Mouse (Mus musculus) E14TG2a.4 (cell line): ENCODE measurements around the gene Gm11042.

Source experiments
- H3K27me3 ChIP-seq: 2 replicates; pipeline ENCODE4 v1.6.1; 2014; ENCODE audit warnings: low read length, control low read depth; ENCODE audit not compliant: insufficient read depth
- H3K36me3 ChIP-seq: 2 replicates; pipeline ENCODE4 v1.6.1; 2014; ENCODE audit warnings: low read length, control low read depth; ENCODE audit not compliant: insufficient read depth
- H3K4me1 ChIP-seq: replicated peaks from 2 replicates; pipeline ENCODE4 v1.6.1; 2014; ENCODE audit warnings: low read depth, low read length, control low read depth
- H3K4me3 ChIP-seq: replicated peaks from 2 replicates; pipeline ENCODE4 v1.5.1; 2014; ENCODE audit warnings: mild to moderate bottlenecking, low read length
- H3K9me3 ChIP-seq: 2 replicates; pipeline ENCODE4 v1.6.1; 2014; ENCODE audit warnings: low read length, control low read depth
- CTCF ChIP-seq: conservative IDR thresholded peaks from 2 replicates; pipeline ENCODE4 v1.5.1; 2014; ENCODE audit warnings: low read length
- NANOG ChIP-seq: IDR thresholded peaks from 2 replicates; pipeline ENCODE4 v1.6.1; 2014; ENCODE audit warnings: borderline replicate concordance, low read length, mixed read lengths
- POU5F1 ChIP-seq: IDR thresholded peaks from 2 replicates; pipeline ENCODE4 v1.6.1; 2014; ENCODE audit warnings: low read length, borderline replicate concordance

Gm11042 gene

DNA sequence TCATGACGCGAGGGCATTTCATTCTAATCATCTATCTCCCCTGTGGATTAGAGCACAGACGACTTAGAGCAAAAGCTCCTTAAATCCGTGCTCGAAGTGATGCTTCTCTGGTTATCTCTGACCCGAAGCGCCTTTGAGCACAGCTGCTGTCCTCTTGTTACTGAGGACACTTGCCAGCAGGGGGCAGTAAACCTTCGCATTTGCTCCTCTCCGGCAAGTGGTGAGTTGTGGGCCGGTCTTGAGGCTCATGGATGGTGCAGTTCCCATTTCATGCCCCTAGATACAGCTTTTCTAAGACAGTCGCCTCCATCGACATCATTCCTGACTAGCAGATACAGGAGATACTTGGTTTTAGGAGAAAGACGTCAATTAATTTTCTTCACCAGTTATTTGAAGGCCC, 16.8 kb upstream of the Gm11042 start:
- no peaks in the 10 kb centered on the region; the same call in 1 of the 2 replicates for H3K9me3 ChIP-seq
- H3K4me3 ChIP-seq: no peak overlapping the region
- TF ChIP-seq POU5F1: no peak
- no peak for TF ChIP-seq NANOG
- TF ChIP-seq CTCF: peak; percentile 53

DNA sequence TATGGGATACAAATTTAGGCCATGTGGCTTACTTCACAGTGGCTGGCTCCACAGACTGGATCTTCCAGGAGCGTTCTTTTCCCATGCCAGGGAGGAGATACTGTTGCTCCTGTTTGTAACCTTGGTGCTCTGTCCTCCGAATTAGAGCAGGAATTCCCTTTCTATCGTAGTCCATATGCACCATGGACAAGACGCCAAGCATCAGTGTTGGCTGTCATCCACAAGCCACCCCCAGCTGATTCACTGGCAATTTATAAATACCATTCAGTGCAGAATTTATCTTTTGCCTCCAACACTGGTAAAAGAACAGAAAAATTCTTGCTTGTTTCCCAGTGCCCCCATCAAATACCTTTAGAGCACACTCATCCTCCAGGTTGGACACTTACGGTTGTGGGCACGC, 13.6 kb upstream of the Gm11042 start:
- TF ChIP-seq CTCF: no peak
- no peak for TF ChIP-seq NANOG
- no peak for TF ChIP-seq POU5F1
- H3K9me3 ChIP-seq: no peaks in the 10 kb centered on the region; the same call in 1 of the 2 replicates
- H3K27me3 ChIP-seq: peaks cover 3% of the 10 kb centered on the region; the same call in 1 of the 2 replicates
- H3K4me3 ChIP-seq: no peak overlapping the region
- no peaks in the 10 kb centered on the region for H3K36me3 ChIP-seq
- no peaks in the 10 kb centered on the region for H3K4me1 ChIP-seq

More for the DNA sequence above, 16.8 kb upstream of the Gm11042 start:
- no peaks in the 10 kb centered on the region for H3K4me1 ChIP-seq
- H3K27me3 ChIP-seq: peaks cover 3% of the 10 kb centered on the region; the same call in 1 of the 2 replicates
- no peaks in the 10 kb centered on the region for H3K36me3 ChIP-seq

DNA sequence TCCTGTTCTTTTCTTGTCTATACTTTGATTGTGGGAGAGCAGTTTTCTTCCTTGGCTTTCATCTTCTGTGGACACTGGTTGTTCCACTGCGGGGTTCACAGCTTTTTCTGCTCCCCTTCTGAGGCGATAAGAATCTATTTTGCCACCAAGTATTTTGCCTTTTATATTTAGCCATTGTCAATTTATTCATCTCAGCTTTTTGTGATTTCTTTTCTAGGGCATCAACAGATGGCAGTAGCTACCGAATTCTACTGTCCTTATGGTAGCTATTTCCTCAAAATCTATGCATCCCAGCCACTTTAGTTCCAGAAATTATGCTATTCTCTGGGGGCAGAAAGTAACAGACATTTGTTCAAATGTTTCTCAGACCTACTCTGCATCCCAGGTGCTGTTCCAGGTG, 10.4 kb upstream of the Gm11042 start:
- Histone ChIP-seq H3K36me3 (no peaks in the 10 kb centered on the region), H3K9me3 (no peaks in the 10 kb centered on the region), H3K4me3 (no peak overlapping the region), H3K27me3 (no peaks in the 10 kb centered on the region), H3K4me1 (peaks cover 8% of the 10 kb centered on the region)
- TF ChIP-seq CTCF (no peak), NANOG (no peak), POU5F1 (no peak)

DNA sequence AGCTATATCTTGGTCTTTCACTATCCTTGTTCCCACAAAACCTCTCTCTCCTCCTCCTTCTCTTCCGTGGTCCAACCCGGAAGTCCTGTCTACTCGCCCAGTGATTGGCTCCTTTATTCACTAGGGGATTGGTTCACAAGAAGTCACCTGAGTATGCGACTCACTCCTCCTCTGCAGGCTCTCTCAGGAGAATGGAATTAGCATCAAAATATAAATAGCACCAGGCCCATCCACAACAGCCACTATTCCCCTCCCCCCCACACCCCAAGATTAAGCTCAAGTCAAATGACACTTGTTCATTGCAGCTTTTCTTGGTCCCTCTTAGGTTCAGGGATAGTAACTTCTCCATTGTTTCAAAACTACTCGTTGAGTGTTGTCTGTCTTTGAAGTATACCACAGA, 5.8 kb upstream of the Gm11042 start:
- TF ChIP-seq POU5F1: no peak
- Histone ChIP-seq H3K36me3 (no peaks in the 10 kb centered on the region), H3K4me3 (peak overlapping the region; percentile 66), H3K9me3 (no peaks in the 10 kb centered on the region), H3K4me1 (peaks cover 20% of the 10 kb centered on the region), H3K27me3 (no peaks in the 10 kb centered on the region)

DNA sequence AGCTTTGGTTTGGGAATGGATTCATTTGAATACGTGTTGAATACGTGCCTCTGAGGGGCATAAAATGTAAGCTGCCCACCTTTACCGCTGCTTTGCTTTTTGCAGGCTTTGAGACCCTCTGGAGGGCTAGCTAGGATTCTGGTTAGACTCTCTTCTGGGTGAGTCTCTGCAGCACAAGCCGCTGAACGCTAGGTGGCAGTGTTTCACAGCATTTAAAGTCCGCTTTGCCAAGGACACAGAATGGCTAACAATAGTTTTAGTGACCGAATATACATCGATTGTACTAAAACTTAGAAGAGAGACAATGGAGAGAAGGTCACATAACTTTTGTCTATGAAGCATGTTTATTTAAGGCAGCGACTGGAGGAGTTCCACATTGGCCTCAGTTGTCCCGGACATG, 4.1 kb upstream of the Gm11042 start:
- Histone ChIP-seq H3K36me3 (no peaks in the 10 kb centered on the region), H3K9me3 (no peaks in the 10 kb centered on the region), H3K4me3 (no peak overlapping the region), H3K4me1 (peaks cover 25% of the 10 kb centered on the region), H3K27me3 (no peaks in the 10 kb centered on the region)
- TF ChIP-seq NANOG (no peak), POU5F1 (no peak), CTCF (peak; percentile 91)

DNA sequence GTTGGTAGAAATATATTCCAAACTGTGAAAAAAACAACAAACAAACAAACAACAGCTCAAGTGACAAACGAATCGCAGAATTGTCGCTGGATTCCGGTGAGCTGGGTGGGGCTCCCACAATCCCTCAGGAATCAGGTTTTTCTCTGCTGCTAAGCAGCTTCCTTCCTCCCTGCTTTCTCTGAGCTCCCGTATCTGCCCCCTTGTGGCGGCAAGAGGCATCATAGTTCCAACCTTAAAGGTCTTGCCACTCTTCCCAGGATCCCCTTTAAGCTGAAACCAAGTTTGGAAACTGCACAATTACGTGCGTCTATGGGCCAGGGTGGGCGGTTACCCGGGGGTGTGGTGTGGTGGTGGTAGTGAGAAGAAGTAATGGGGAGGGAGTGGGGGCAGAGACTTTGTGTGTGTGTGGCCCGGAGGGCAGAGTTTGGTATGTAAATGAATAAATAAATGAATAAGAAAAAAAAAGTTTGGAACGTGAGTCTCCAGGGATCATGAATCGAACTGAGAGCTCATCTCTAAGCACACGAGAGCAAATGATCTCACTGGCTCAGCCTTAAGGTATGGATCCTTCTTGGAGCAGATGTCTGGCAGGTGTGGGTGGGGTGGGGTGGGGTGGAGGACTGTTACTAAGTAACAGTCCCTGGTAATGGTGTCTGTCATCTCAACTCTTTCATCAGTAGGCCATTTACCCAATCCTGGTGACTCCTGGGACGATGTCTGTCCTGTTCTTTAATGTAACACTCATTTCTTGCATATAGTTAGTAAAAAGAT, 980 bp upstream of the Gm11042 start:
- Histone ChIP-seq H3K4me3 (peak overlapping the region; percentile 75), H3K36me3 (no peaks in the 10 kb centered on the region), H3K27me3 (no peaks in the 10 kb centered on the region), H3K9me3 (no peaks in the 10 kb centered on the region), H3K4me1 (peaks cover 23% of the 10 kb centered on the region)
- TF ChIP-seq NANOG: no peak
- no peak for TF ChIP-seq POU5F1
- TF ChIP-seq CTCF: peak; percentile 74

DNA sequence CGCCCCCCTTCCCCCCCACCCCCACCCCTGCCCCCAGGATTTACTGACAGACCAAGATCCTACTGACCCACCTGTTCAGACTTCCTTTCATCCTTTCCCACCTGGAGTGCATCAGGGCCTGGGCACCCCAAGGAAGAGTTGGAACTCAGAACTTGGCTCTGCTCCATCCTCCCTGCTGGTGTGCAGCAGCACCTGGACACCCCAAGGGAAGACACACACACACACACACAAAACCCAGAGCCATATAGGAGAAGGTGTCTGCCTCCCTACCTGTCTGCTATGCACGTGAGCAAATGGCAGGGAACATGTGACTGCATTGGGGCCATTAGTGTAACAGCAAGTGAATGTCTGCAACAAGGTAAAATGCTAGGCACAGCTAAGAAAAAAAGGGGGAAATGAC, 973 bp downstream of the Gm11042 start:
- Histone ChIP-seq H3K27me3 (no peaks in the 10 kb centered on the region), H3K36me3 (no peaks in the 10 kb centered on the region), H3K4me3 (no peak overlapping the region), H3K9me3 (no peaks in the 10 kb centered on the region), H3K4me1 (peaks cover 16% of the 10 kb centered on the region)
- TF ChIP-seq CTCF (no peak), NANOG (no peak), POU5F1 (no peak)

DNA sequence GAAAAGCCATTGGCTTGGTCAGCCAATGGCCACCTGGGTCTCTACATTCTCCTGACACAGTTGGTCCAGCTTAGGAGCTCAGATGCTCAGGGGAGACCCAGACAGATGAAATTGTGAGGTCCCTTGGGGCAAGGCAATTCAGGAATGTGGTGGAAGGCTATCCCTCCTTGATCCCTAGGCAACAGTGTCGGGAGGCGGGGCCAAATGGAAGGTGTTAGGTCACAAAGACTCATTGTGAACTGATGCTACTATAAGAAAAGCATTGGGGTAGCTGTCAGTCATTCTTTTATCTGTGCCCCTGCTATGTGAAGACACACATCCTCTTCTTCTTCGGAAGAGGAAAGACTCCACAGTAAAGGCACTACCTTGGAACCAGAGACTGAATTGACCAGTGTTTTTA, 3.6 kb downstream of the Gm11042 start:
- Histone ChIP-seq H3K4me1 (peaks cover 16% of the 10 kb centered on the region), H3K9me3 (no peaks in the 10 kb centered on the region), H3K36me3 (no peaks in the 10 kb centered on the region), H3K4me3 (no peak overlapping the region), H3K27me3 (no peaks in the 10 kb centered on the region)
- no peak for TF ChIP-seq NANOG
- no peak for TF ChIP-seq CTCF
- TF ChIP-seq POU5F1: no peak
